Mouse (Mus musculus) lung, adult 2 months (tissue): ENCODE measurements around the gene Plcz1.

Experiments
- CTCF ChIP-seq: fragments of 200-500 bp; IDR thresholded peaks from 2 replicates; pipeline ENCODE4 v1.5.1; 2011; ENCODE audit warnings: mild to moderate bottlenecking, low read length, control low read depth; ENCODE audit not compliant: insufficient read depth
- POLR2A ChIP-seq: fragments of 200-500 bp; IDR thresholded peaks from 2 replicates; pipeline ENCODE4 v1.6.1; 2011; ENCODE audit warnings: low read depth, mild to moderate bottlenecking, control low read depth, low read length, borderline replicate concordance; ENCODE audit errors: extremely low read depth

DNA sequence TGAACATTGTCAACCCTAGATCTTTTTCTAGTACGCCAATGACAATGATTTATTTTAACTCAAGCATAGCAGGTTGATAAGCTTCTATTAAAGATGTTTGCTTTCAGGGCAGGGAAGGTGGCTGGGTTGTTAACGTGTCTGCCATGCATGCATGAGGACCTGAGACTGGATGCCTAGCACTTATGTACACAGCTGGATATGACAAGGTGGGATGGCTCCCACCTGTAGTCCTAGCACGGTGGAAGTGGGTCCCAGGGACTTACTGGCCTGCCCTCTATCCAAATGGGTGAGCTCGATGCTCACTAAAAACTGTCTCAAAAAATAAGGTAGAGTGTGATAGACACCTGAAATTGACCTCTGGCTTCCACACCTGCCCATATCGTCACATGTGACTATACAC lies 48.6 kb upstream of the Plcz1 start:
- no peak for TF ChIP-seq POLR2A
- TF ChIP-seq CTCF: no peak
